Mouse (Mus musculus) spleen, adult 2 months (tissue): ENCODE measurements around the gene Zfyve21. TPM values are rescaled to one million over a fixed set of nuclear protein-coding genes. Genes with fewer than 3 reads are reported as not detected.

ENCODE experiments used
- DNase-seq, 2 experiments: peaks; one replicate each; pipeline versions ENCODE4 v3.0.0 to v3.0.0-alpha.2; 2012 to 2021; ENCODE audit warnings: low spot score in 2 of 2, low read depth in 1 of 2
- H3K27ac ChIP-seq: fragments of 200-500 bp; 2 replicates; pipeline ENCODE4 v1.5.1; 2012; ENCODE audit warnings: low read length, inconsistent platforms; ENCODE audit not compliant: insufficient read depth
- H3K27me3 ChIP-seq: fragments of 200-500 bp; 2 replicates; pipeline ENCODE4 v1.6.1; 2012; ENCODE audit warnings: mild to moderate bottlenecking, moderate library complexity, low read length, inconsistent platforms; ENCODE audit not compliant: control insufficient read depth, insufficient read depth
- H3K36me3 ChIP-seq: fragments of 200-500 bp; 2 replicates; pipeline ENCODE4 v1.6.1; 2012; ENCODE audit warnings: mild to moderate bottlenecking, low read length, inconsistent platforms; ENCODE audit not compliant: control insufficient read depth, insufficient read depth
- H3K4me1 ChIP-seq: fragments of 200-500 bp; 2 replicates; pipeline ENCODE4 v1.6.1; 2011; ENCODE audit warnings: inconsistent platforms; ENCODE audit not compliant: control insufficient read depth, insufficient read depth, insufficient read length
- H3K4me3 ChIP-seq: fragments of 200-500 bp; 2 replicates; pipeline ENCODE4 v1.5.1; 2011; ENCODE audit warnings: mild to moderate bottlenecking, inconsistent platforms; ENCODE audit not compliant: insufficient read depth, insufficient read length; ENCODE audit errors: extremely low read depth
- CTCF ChIP-seq: fragments of 200-500 bp; IDR thresholded peaks from 2 replicates; pipeline ENCODE4 v1.5.1; 2011; ENCODE audit warnings: mild to moderate bottlenecking, inconsistent platforms; ENCODE audit not compliant: insufficient read depth, insufficient read length, insufficient replicate concordance; ENCODE audit errors: extremely low read depth
- POLR2A ChIP-seq: fragments of 200-500 bp; IDR thresholded peaks from 2 replicates; pipeline ENCODE4 v1.6.1; 2011; ENCODE audit warnings: low read depth, low read length, inconsistent platforms
- WGBS: fragments of 180-500 bp; shearing (Covaris S2); methylation state at CpG from one replicate; pipeline ENCODE4 v1.1.7; 2018; 5-methylcytosine and 5-hydroxymethylcytosine counted together
- polyA plus RNA-seq: library from polyadenylated mRNA; depleted of rRNA; stranded (reverse); fragments of >200 nt; gene quantifications from 2 replicates; pipeline ENCODE4 v1.2.3, GENCODE M21; 2012; rRNA removed

The Zfyve21 gene
- 13.3 and 14.7 TPM in 2 replicates for polyA plus RNA-seq

- H3K4me1 ChIP-seq, result peaks cover 10% of the 10 kb centered on the region; the same call in 1 of the 2 replicates
These were observed at the start of gene Zfyve21, which contains the start of gene Xrcc3 for GRCm38 (mm10) chr12:111813766-111814617. Gene Zfyve21 (plus strand): TSS chr12:111814170. Gene Xrcc3 (minus strand): TSS chr12:111813873.

GRCm38 (mm10) chr12:111766313-111767236 is 47.4 kb upstream of the Zfyve21 start:
- TF ChIP-seq POLR2A, result no peak
- no peak for TF ChIP-seq CTCF
- H3K4me3 ChIP-seq, result no peak overlapping the region
- no peak overlapping the region for H3K27ac ChIP-seq
- DNase-seq, result no peak
- 91% methylated on average over 16 of the region's 16 CpGs for WGBS
- no peaks in the 10 kb centered on the region for H3K27me3 ChIP-seq
- peaks cover 4% of the 10 kb centered on the region; the same call in 1 of the 2 replicates for H3K36me3 ChIP-seq
- no peaks in the 10 kb centered on the region; the same call in 1 of the 2 replicates for H3K4me1 ChIP-seq

More at GRCm38 (mm10) chr12:111813766-111814617, at the start of gene Zfyve21, which contains the start of gene Xrcc3:
- WGBS, result under 1% methylated on average over 87 of the region's 87 CpGs
- Histone ChIP-seq H3K36me3 (no peaks in the 10 kb centered on the region), H3K27me3 (no peaks in the 10 kb centered on the region), H3K4me3 (peak within 1 kb of the TSS; percentile 92), H3K27ac (peak within 1 kb of the TSS; percentile 66)
- DNase-seq, result peak; percentile 97 to 98
- TF ChIP-seq CTCF (no peak), POLR2A (peak; percentile 41)

GRCm38 (mm10) chr12:111768322-111768928 is 45.5 kb upstream of the Zfyve21 start:
- TF ChIP-seq CTCF (no peak), POLR2A (no peak)
- DNase-seq, result no peak
- Histone ChIP-seq H3K4me1 (no peaks in the 10 kb centered on the region; the same call in 1 of the 2 replicates), H3K4me3 (no peak overlapping the region), H3K27me3 (no peaks in the 10 kb centered on the region), H3K27ac (no peak overlapping the region), H3K36me3 (peaks cover 10% of the 10 kb centered on the region)
- WGBS, result 65% methylated on average over 10 of the region's 10 CpGs

GRCm38 (mm10) chr12:111769306-111769705 is 44.7 kb upstream of the Zfyve21 start:
- H3K27me3 ChIP-seq, result no peaks in the 10 kb centered on the region
- 58% methylated on average over 10 of the region's 10 CpGs for WGBS
- DNase-seq, result no peak
- H3K36me3 ChIP-seq, result peaks cover 12% of the 10 kb centered on the region
- H3K4me1 ChIP-seq, result no peaks in the 10 kb centered on the region; the same call in 1 of the 2 replicates
- TF ChIP-seq CTCF (no peak), POLR2A (no peak)
- no peak overlapping the region for H3K4me3 ChIP-seq
- H3K27ac ChIP-seq, result no peak overlapping the region

GRCm38 (mm10) chr12:111769816-111770577 is 44.0 kb upstream of the Zfyve21 start:
- 90% methylated on average over 8 of the region's 9 CpGs for WGBS
- no peaks in the 10 kb centered on the region; the same call in 1 of the 2 replicates for H3K4me1 ChIP-seq
- TF ChIP-seq POLR2A, result no peak
- no peak for TF ChIP-seq CTCF
- no peak overlapping the region for H3K4me3 ChIP-seq
- no peak overlapping the region for H3K27ac ChIP-seq
- peaks cover 18% of the 10 kb centered on the region for H3K36me3 ChIP-seq
- DNase-seq, result no peak
- no peaks in the 10 kb centered on the region for H3K27me3 ChIP-seq
